Mouse (Mus musculus) heart, postnatal 0 days (tissue): ENCODE data around the gene Stx5a.

Experiments used
- CTCF ChIP-seq: IDR thresholded peaks from 2 replicates; pipeline ENCODE4 v1.5.1; 2016; ENCODE audit warnings: antibody characterized with exemption, control low read depth, low read depth
- EP300 ChIP-seq: IDR thresholded peaks from 2 replicates; pipeline ENCODE4 v1.6.1; 2016; ENCODE audit warnings: antibody characterized with exemption, low read depth

- TF ChIP-seq CTCF (no peak), EP300 (no peak)
Observed at GRCm38 (mm10) chr19:8703571-8703970, 37.6 kb upstream of the Stx5a start.
